Mouse (Mus musculus): ENCODE measurements around the gene Nxph4. TPM values are rescaled to one million over a fixed set of nuclear protein-coding genes. Genes with fewer than 3 reads are reported as not detected.

Nxph4 gene
- polyA plus RNA-seq, 1 experiment from 2014 or later = 5.4 TPM

- under 1% methylated on average over 21 of the region's 21 CpGs for WGBS
- peaks cover 33% of the 10 kb centered on the region for H3K27me3 ChIP-seq (replicated peaks)
- peak within 1 kb of the TSS; percentile 49; the same call in 1 of the 2 replicates for H3K9ac ChIP-seq
- peak; percentile 54; the same call in 1 of the 2 replicates for ATAC-seq (ENCODE audit: insufficient read depth, low FRiP score, low read depth)
- H3K4me1 ChIP-seq = peaks cover 51% of the 10 kb centered on the region
- no peaks in the 10 kb centered on the region for H3K9me3 ChIP-seq
- H3K4me3 ChIP-seq (replicated peaks) = peak within 1 kb of the TSS; percentile 64
- H3K4me2 ChIP-seq = peak within 1 kb of the TSS; percentile 88
- H3K27ac ChIP-seq = 0 out of 2 replicates have a peak within 1 kb of the TSS, but pooled peaks have one; percentile 9
- H3K36me3 ChIP-seq = peaks cover 26% of the 10 kb centered on the region
These were observed 12.2 kb downstream of the Nxph4 start, which contains the start of gene Shmt2 for GRCm38 (mm10) chr10:127522088-127522581. Gene Shmt2, minus strand, starts transcription at chr10:127522444.

- Histone ChIP-seq H3K9ac (peak overlapping the region; percentile 49; the same call in 1 of the 2 replicates), H3K4me2 (peak overlapping the region; percentile 88), H3K36me3 (peaks cover 26% of the 10 kb centered on the region), H3K4me1 (peaks cover 51% of the 10 kb centered on the region), H3K27me3 (replicated peaks) (peaks cover 28% of the 10 kb centered on the region), H3K9me3 (no peaks in the 10 kb centered on the region), H3K4me3 (replicated peaks) (peak overlapping the region; percentile 64), H3K27ac (0 out of 2 replicates have a peak overlapping the region, but pooled peaks have one; percentile 9)
- WGBS = 4% methylated on average over 12 of the region's 12 CpGs
- 0 out of 2 replicates have a peak, but pooled peaks have one; percentile 1 for ATAC-seq (ENCODE audit: insufficient read depth, low FRiP score, low read depth)
These were observed 12.7 kb downstream of the Nxph4 start for GRCm38 (mm10) chr10:127521611-127522080.

- H3K4me2 ChIP-seq = peak overlapping the region; percentile 88
- no peak overlapping the region for H3K27ac ChIP-seq
- peaks cover 20% of the 10 kb centered on the region for H3K27me3 ChIP-seq (replicated peaks)
- H3K9me3 ChIP-seq = no peaks in the 10 kb centered on the region
- 83% methylated on average over 20 of the region's 20 CpGs for WGBS
- H3K4me1 ChIP-seq = peaks cover 51% of the 10 kb centered on the region
- 0 out of 2 replicates have a peak overlapping the region, but pooled peaks have one; percentile 49 for H3K9ac ChIP-seq
- ATAC-seq (ENCODE audit: insufficient read depth, low FRiP score, low read depth) = no peak
- H3K36me3 ChIP-seq = peaks cover 26% of the 10 kb centered on the region
- H3K4me3 ChIP-seq (replicated peaks) = peak overlapping the region; percentile 64
These were observed 13.5 kb downstream of the Nxph4 start for GRCm38 (mm10) chr10:127520714-127521357.

GRCm38 (mm10) chr10:127519903-127520713 is 14.3 kb downstream of the Nxph4 start:
- Histone ChIP-seq H3K36me3 (peaks cover 26% of the 10 kb centered on the region), H3K4me2 (peak overlapping the region; percentile 88), H3K4me1 (peaks cover 51% of the 10 kb centered on the region), H3K27me3 (replicated peaks) (peaks cover 12% of the 10 kb centered on the region), H3K9me3 (no peaks in the 10 kb centered on the region), H3K4me3 (replicated peaks) (peak overlapping the region; percentile 64; the same call in 1 of the 2 replicates), H3K27ac (no peak overlapping the region), H3K9ac (no peak overlapping the region)
- ATAC-seq (ENCODE audit: insufficient read depth, low FRiP score, low read depth) = no peak
- WGBS = 94% methylated on average over 37 of the region's 37 CpGs

GRCm38 (mm10) chr10:127519041-127519701 is 15.2 kb downstream of the Nxph4 start:
- Histone ChIP-seq H3K4me3 (replicated peaks) (no peak overlapping the region), H3K9me3 (no peaks in the 10 kb centered on the region), H3K36me3 (peaks cover 26% of the 10 kb centered on the region), H3K27ac (no peak overlapping the region), H3K4me2 (no peak overlapping the region), H3K9ac (no peak overlapping the region), H3K27me3 (replicated peaks) (peaks cover 9% of the 10 kb centered on the region), H3K4me1 (peaks cover 54% of the 10 kb centered on the region)
- 91% methylated on average over 26 of the region's 26 CpGs for WGBS
- ATAC-seq (ENCODE audit: insufficient read depth, low FRiP score, low read depth) = no peak

- Histone ChIP-seq H3K4me1 (peaks cover 66% of the 10 kb centered on the region), H3K9ac (no peak overlapping the region), H3K27me3 (replicated peaks) (peaks cover 15% of the 10 kb centered on the region; the same call in 1 of the 2 replicates), H3K27ac (no peak overlapping the region; the same call in 1 of the 2 replicates), H3K4me2 (no peak overlapping the region), H3K36me3 (peaks cover 26% of the 10 kb centered on the region), H3K4me3 (replicated peaks) (no peak overlapping the region), H3K9me3 (no peaks in the 10 kb centered on the region)
- 92% methylated on average over 22 of the region's 22 CpGs for WGBS
- no peak for ATAC-seq (ENCODE audit: insufficient read depth, low FRiP score, low read depth)
These were observed 16.4 kb downstream of the Nxph4 start for GRCm38 (mm10) chr10:127517941-127518340.

GRCm38 (mm10) chr10:127516576-127517260 is 17.6 kb downstream of the Nxph4 start:
- H3K27me3 ChIP-seq (replicated peaks) = peaks cover 25% of the 10 kb centered on the region

GRCm38 (mm10) chr10:127515983-127516459 is 18.3 kb downstream of the Nxph4 start:
- Histone ChIP-seq H3K4me2 (peak overlapping the region; percentile 42), H3K9me3 (no peaks in the 10 kb centered on the region), H3K36me3 (peaks cover 26% of the 10 kb centered on the region), H3K27ac (peak overlapping the region; percentile 91), H3K4me1 (peaks cover 71% of the 10 kb centered on the region), H3K9ac (no peak overlapping the region), H3K27me3 (replicated peaks) (peaks cover 32% of the 10 kb centered on the region), H3K4me3 (replicated peaks) (peak overlapping the region; percentile 30; the same call in 1 of the 2 replicates)
- no peak for ATAC-seq (ENCODE audit: insufficient read depth, low FRiP score, low read depth)
- WGBS = 29% methylated on average over 8 of the region's 8 CpGs

More at GRCm38 (mm10) chr10:127516576-127517260, 17.6 kb downstream of the Nxph4 start:
- Histone ChIP-seq H3K4me1 (peaks cover 74% of the 10 kb centered on the region), H3K4me3 (replicated peaks) (peak overlapping the region; percentile 30; the same call in 1 of the 2 replicates), H3K9ac (0 out of 2 replicates have a peak overlapping the region, but pooled peaks have one; percentile 19), H3K27ac (peak overlapping the region; percentile 91), H3K9me3 (no peaks in the 10 kb centered on the region), H3K36me3 (peaks cover 26% of the 10 kb centered on the region), H3K4me2 (peak overlapping the region; percentile 42)
- ATAC-seq (ENCODE audit: insufficient read depth, low FRiP score, low read depth) = peak; percentile 74
- 18% methylated on average over 30 of the region's 30 CpGs for WGBS

GRCm38 (mm10) chr10:127515271-127515982 is 18.9 kb downstream of the Nxph4 start:
- Histone ChIP-seq H3K27me3 (replicated peaks) (peaks cover 37% of the 10 kb centered on the region), H3K36me3 (peaks cover 24% of the 10 kb centered on the region), H3K9me3 (no peaks in the 10 kb centered on the region), H3K4me2 (peak overlapping the region; percentile 42), H3K4me3 (replicated peaks) (peak overlapping the region; percentile 30), H3K4me1 (peaks cover 65% of the 10 kb centered on the region), H3K9ac (no peak overlapping the region), H3K27ac (peak overlapping the region; percentile 91)
- WGBS = 34% methylated on average over 9 of the region's 9 CpGs
- ATAC-seq (ENCODE audit: insufficient read depth, low FRiP score, low read depth) = no peak

- peak within 1 kb of the TSS; percentile 94 for H3K4me2 ChIP-seq
- H3K27ac ChIP-seq = peak within 1 kb of the TSS; percentile 91
- H3K9me3 ChIP-seq = no peaks in the 10 kb centered on the region
- H3K36me3 ChIP-seq = peaks cover 18% of the 10 kb centered on the region
- no peak within 1 kb of the TSS for H3K9ac ChIP-seq
- peaks cover 67% of the 10 kb centered on the region for H3K4me1 ChIP-seq
- no peak for ATAC-seq (ENCODE audit: insufficient read depth, low FRiP score, low read depth)
- H3K4me3 ChIP-seq (replicated peaks) = peak within 1 kb of the TSS; percentile 30
- H3K27me3 ChIP-seq (replicated peaks) = peaks cover 44% of the 10 kb centered on the region
- 20% methylated on average over 6 of the region's 6 CpGs for WGBS
These were observed 19.6 kb downstream of the Nxph4 start, which contains the start of gene Ndufa4l2 for GRCm38 (mm10) chr10:127514764-127515163. Gene Ndufa4l2, plus strand, starts transcription at chr10:127514967.

Measured in stomach, embryonic 15.5 days (tissue).